In genomic region chr13:32802259-32803081, GRCm38 (mm10) we compare ENCODE assay signal across 8 mouse cellular contexts. TPM values are rescaled to one million over a fixed set of nuclear protein-coding genes. Genes with fewer than 3 reads are reported as not detected.
DNase-seq lines count a peak whose midpoint lies in the region; TF ChIP-seq lines count a peak whose summit lies in the region.

Gene D930007J09Rik, minus strand, starts transcription at chr13:32802849.

- TF ChIP-seq CTCF in MEL (IDR thresholded peaks at IDR 0.05 in 2 of 3, conservative IDR thresholded peaks at IDR 0.05 in 1 of 3; ENCODE audit: control insufficient read depth in 1 of 3, insufficient read depth in 1 of 3, low read depth in 2 of 3, low read length in 3 of 3, poor library complexity in 1 of 3, severe bottlenecking in 1 of 3), result no peak

- H3K79me2 ChIP-seq in MEL (ENCODE audit: control insufficient read depth, insufficient read depth, low read length, poor library complexity), result peaks cover 26% of the 10 kb centered on the region

- no peak within 1 kb of the TSS for H3K27ac ChIP-seq in MEL (ENCODE audit: control insufficient read depth, low read depth, low read length)
- peak within 1 kb of the TSS; percentile 91 for H3K27ac ChIP-seq in forebrain, embryonic 10.5 days
- peak within 1 kb of the TSS; percentile 89 for H3K27ac ChIP-seq in hindbrain, embryonic 10.5 days

- H3K27me3 ChIP-seq in MEL (ENCODE audit: control insufficient read depth in 1 of 2, insufficient read depth in 2 of 2, low read length in 2 of 2), result no peaks in the 10 kb centered on the region
- no peaks in the 10 kb centered on the region for H3K27me3 ChIP-seq in forebrain, embryonic 10.5 days (ENCODE audit: poor library complexity, severe bottlenecking)
- H3K27me3 ChIP-seq in hindbrain, embryonic 10.5 days (ENCODE audit: insufficient read depth, poor library complexity, severe bottlenecking), result no peaks in the 10 kb centered on the region

- TF ChIP-seq RAD21 in MEL (IDR thresholded peaks at IDR 0.05; ENCODE audit: low read depth, low read length), result no peak

- no peak for DNase-seq in MEL (ENCODE audit: low read depth, low spot score)
- DNase-seq in c-Kit-negative CD71-positive TER-119-positive erythroid progenitor cells, embryonic 14.5 days (ENCODE audit: low read depth, low spot score), result peak; percentile 43
- DNase-seq in forebrain, embryonic 10.5 days (ENCODE audit: extremely low spot score, low spot score), result peak; percentile 51
- peak; percentile 69 for DNase-seq in hindbrain, embryonic 10.5 days (ENCODE audit: low spot score)
- peak; percentile 51 to 61 for DNase-seq in layer of hippocampus, postnatal 36 days
- DNase-seq in lung, postnatal 14 days, result peak; percentile 41
- DNase-seq in retina, postnatal 1 day, result peak; percentile 79
- DNase-seq in thymus, postnatal 4 days, result peak; percentile 69

- TF ChIP-seq POLR2A in MEL (IDR thresholded peaks at IDR 0.05; ENCODE audit: control insufficient read depth in 1 of 2, insufficient read depth in 1 of 2, low read depth in 1 of 2, low read length in 2 of 2, poor library complexity in 1 of 2), result no peak

- H3K4me3 ChIP-seq in MEL (ENCODE audit: control insufficient read depth in 1 of 2, insufficient read depth in 1 of 2, low read depth in 2 of 2, low read length in 2 of 2), result peak within 1 kb of the TSS; percentile 66 to 78
- H3K4me3 ChIP-seq in forebrain, embryonic 10.5 days, result peak within 1 kb of the TSS; percentile 73
- peak within 1 kb of the TSS; percentile 85 for H3K4me3 ChIP-seq in hindbrain, embryonic 10.5 days

- no peaks in the 10 kb centered on the region for H3K9me3 ChIP-seq in MEL (replicated peaks; ENCODE audit: insufficient read depth, low read length)
- no peaks in the 10 kb centered on the region for H3K9me3 ChIP-seq in forebrain, embryonic 10.5 days
- no peaks in the 10 kb centered on the region for H3K9me3 ChIP-seq in hindbrain, embryonic 10.5 days

- TF ChIP-seq EP300 in MEL (IDR thresholded peaks at IDR 0.05; ENCODE audit: low read depth in 1 of 2, low read length in 2 of 2), result no peak

- WGBS in forebrain, embryonic 10.5 days, result under 1% methylated on average over 91 of the region's 95 CpGs
- under 1% methylated on average over 95 of the region's 95 CpGs for WGBS in hindbrain, embryonic 10.5 days

- peaks cover 7 to 16% of the 10 kb centered on the region in 2 experiments for H3K36me3 ChIP-seq in MEL (ENCODE audit: control insufficient read depth in 1 of 2, insufficient read depth in 2 of 2, low read length in 2 of 2)
- H3K36me3 ChIP-seq in forebrain, embryonic 10.5 days (replicated peaks), result peaks cover 19% of the 10 kb centered on the region
- peaks cover 16% of the 10 kb centered on the region for H3K36me3 ChIP-seq in hindbrain, embryonic 10.5 days

- peaks cover 2 to 13% of the 10 kb centered on the region in 2 experiments; a peak in 2 of 4 replicates for H3K4me1 ChIP-seq in MEL (ENCODE audit: control insufficient read depth in 1 of 2, insufficient read depth in 2 of 2, low read length in 2 of 2)
- H3K4me1 ChIP-seq in forebrain, embryonic 10.5 days, result peaks cover 36% of the 10 kb centered on the region
- H3K4me1 ChIP-seq in hindbrain, embryonic 10.5 days (replicated peaks), result peaks cover 33% of the 10 kb centered on the region

- H3K9ac ChIP-seq in MEL (ENCODE audit: control insufficient read depth, low read depth, low read length, poor library complexity, severe bottlenecking), result peak within 1 kb of the TSS; percentile 80

TF ChIP-seq in MEL, 35 proteins besides CTCF, POLR2A, EP300 and RAD21:
- TF ChIP-seq CHD1 (IDR thresholded peaks at IDR 0.05; ENCODE audit: low read depth, low read length) (no peak), NRF1 (IDR thresholded peaks at IDR 0.05; ENCODE audit: insufficient read depth, low read depth, low read length, poor library complexity, severe bottlenecking) (0 out of 2 replicates have a peak, but pooled peaks have one; percentile 25), CHD2 (IDR thresholded peaks at IDR 0.05; ENCODE audit: low read length) (no peak), MAZ (IDR thresholded peaks at IDR 0.05; ENCODE audit: low read depth, low read length) (0 out of 2 replicates have a peak, but pooled peaks have one; percentile 21)

RNA-seq across cellular contexts. Expression of gene D930007J09Rik, which starts in this region (rescaled TPM):
- 8.3 and 10.4 TPM in 2 replicates for total RNA-seq in MEL (2012; rRNA removed)
- not detected for polyA plus RNA-seq in MEL (2012; ENCODE audit: insufficient read depth in 1 of 2, insufficient read length in 2 of 2, low read depth in 1 of 2, low replicate concordance in 2 of 2, missing spikeins in 1 of 2)
- not detected in 2 replicates for polyA plus RNA-seq in forebrain, embryonic 10.5 days (2016; fragmentation: Nextera tagmentation; extraction: Ambion mirVana)
- polyA plus RNA-seq in hindbrain, embryonic 10.5 days (2016; fragmentation: Nextera tagmentation; extraction: Ambion mirVana), result not detected in 2 replicates
- 1 to 10 TPM in 1 of 2 experiments, not detected in 1; 1.1 TPM for total RNA-seq in layer of hippocampus, postnatal 36 days (2021)

Comparison
In these comparisons a context has a peak if more than half of its experiments do, and no peak if none do; other contexts are left out.
1. Peak in DNase-seq, H3K4me3 ChIP-seq and H3K27ac ChIP-seq in forebrain, embryonic 10.5 days; RNA of the gene not detected or under 1 TPM.
2. Peak in DNase-seq, H3K4me3 ChIP-seq and H3K27ac ChIP-seq in hindbrain, embryonic 10.5 days; RNA of the gene not detected or under 1 TPM.